Mouse (Mus musculus): Measurements from ENCODE around the gene Pde3a.

The Pde3a gene

DNA sequence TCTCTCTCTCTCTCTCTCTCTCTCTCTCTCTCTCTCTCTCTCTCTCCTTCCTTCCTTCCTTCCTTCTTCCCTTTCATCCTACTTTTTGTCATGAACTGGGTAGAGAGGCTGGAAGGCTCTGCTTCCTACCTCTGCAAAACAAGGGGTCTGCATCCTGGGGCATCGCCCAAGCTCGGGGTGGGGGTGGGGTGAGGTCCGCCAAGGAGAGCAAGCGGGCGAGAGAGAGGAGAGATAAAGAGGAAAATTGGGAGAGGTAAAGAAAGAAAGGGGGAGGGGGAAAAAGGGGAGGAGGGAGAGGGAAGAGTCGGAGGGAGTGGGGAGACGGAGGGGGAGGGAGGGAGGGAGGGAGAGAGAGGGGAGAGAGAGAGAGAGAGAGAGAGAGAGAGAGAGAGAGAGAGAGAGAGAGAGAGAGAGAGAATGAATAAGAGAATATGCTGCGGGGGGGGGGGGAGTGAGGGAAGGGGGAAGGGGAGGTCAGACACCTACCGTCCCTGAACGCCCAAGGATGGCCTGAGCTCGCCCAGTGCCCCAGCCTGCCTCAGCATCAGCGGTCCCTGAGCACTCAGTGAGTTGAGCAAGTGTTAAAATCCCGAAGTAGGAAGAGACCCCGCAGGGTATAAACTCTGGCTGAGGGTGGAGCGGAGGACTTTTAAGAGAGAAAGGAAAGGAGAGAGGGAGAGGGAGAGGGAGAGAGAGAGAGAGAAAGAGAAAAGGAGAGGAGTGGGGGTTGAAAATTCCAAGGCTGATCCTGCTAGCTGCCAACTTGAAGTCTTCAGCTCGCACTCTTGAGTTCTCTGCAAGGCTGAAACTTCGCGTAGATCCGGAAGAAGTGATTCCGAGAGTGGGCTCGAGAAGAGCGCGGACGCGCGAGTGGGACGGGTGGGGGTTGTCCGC, at the start of gene Pde3a:
Gene Pde3a (plus strand): TSS at position 579 of the 894 bp plus-strand sequence.
- DNase-seq (ENCODE audit: low read depth, low spot score): no peak

DNA sequence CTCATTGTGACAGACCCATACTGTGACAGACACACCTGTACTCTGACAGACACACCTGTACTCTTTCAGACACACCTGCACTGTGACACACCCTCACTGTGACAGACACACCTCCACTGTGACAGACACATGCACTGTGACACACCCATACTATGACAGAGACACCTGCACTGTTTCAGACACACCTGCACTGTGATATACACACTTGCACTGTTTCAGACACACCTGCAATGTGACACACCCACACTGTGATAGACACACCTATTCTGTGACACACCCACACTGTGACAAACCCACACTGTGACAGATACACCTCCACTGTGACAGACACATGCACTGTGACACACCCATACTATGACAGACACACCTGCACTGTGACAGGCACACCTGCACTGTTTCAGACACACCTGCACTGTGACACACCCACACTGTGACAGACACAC, 48.9 kb upstream of the Pde3a start:
- DNase-seq (ENCODE audit: low read depth, low spot score): no peak

DNA sequence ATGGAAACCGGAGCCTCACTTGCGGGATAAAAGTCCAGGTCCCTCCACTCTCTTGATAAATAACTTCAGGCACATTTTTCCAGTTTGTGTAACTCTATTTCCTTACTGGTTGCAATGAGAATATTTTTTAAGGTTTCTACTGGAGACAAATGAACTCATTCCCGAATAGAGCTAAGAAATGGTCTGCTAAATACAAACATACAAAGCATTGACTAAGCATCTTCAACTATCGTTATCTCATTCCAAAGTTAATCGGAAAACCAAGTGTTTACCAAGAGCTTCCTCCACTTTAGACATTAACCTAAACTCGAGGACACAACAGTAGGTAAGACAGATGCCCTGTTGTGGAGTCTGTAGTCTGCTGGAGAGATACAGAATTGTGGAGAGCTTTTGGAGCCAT, 41.5 kb upstream of the Pde3a start:
- no peak for DNase-seq (ENCODE audit: low read depth, low spot score)

DNA sequence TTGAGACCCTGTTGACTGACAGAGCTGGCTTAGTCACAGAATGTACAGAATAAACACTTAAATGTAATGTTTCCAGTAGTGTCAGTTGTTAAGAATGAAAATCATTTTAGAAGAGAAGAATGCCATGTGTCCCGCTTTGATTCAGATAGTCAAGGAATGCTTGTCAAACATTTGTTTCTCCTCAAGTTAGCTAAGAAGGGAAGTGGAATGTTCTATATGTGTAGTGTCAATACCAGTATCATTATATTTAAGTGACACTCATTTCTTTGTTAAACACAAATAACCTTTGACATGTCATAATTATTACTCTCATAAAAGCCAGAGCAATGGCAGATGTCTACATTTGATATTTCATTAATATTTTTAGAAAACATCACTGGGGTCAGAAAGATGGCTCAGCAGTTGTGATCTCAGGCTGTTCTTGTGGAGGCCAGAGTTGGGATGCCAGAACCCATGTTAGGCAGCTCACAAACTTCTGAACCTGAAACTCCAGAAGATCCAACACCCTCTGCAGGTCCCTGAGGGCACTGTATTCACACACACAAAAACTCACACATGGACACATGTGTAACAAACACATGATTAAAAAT, 40.7 kb upstream of the Pde3a start:
- DNase-seq (ENCODE audit: low read depth, low spot score): no peak

DNA sequence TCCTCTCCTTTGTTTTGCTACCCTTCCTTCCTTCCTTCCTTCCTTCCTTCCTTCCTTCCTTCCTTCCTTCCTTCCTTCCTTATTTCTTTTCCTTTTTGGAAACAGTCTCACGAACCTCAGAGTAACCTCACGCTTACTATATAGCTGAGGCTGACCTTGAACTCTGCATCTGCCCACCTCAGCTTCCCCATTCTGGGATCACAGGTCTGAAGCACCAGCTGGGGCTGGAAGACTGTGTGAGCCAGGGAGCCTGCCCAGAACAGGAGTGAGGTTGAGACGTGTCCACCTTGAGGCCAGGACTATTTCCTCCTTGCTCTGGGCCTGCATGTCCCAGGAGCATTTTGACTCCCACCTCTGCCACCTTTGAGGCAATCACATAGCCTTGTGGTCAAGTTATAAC, 39.0 kb upstream of the Pde3a start:
- DNase-seq (ENCODE audit: low read depth, low spot score): no peak

DNA sequence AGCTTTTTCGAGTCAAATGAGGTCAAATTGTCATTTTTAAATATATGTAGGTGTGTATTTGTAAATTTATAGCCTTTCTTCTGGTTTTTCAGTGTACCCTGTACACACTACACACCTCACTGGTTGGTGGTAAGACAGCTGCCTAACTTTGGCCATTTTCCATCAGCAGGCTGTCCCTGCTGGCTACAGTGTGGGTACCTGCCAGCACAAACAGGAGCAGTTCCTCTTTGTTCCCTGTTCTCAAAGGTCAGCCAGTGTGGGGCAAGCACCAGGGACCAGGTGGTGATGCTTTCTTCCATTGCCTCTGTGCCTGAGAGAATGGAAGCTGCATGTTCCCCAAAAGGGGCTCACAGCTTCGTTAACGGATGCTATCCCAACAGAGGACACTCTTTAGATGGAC, 28.0 kb upstream of the Pde3a start:
- DNase-seq (ENCODE audit: low read depth, low spot score): peak; percentile 83

DNA sequence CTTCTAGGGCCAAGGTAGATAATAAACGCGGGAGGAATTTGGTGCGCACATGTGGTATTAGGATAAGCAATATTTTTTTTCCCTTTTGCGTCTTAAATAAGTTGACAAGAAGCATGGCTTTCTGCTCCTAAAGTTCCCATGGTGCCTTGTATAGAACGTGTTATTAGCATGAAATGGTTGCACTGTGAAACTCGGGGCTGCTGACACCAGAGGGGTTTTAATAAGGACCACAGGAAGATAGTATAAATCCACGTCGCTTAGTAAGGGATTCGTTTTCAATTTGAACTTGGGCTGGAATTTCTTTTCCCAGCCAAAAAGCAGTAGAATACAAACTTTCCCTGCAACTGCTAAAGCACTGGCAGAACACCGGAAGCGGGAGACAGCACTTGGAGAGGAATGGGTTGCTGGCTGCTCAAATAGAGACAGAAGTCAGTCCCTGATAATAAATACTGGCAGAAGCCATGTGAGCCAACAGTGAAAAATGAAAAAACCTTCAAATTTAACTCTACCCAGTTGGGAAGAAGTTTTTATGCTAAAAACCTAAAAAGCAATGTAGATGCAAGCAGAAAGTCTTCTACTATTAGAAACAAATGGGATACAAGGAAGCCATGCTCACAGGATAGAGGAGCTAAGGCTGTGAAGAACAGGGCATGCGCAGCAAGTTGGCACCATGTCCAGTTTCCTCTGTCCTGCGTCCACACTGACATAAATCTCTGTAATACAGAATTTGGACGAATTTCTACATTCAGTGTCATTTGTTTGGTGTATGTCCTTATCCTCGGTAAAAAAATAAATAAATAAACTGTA, 22.0 kb upstream of the Pde3a start:
- DNase-seq (ENCODE audit: low read depth, low spot score): no peak

DNA sequence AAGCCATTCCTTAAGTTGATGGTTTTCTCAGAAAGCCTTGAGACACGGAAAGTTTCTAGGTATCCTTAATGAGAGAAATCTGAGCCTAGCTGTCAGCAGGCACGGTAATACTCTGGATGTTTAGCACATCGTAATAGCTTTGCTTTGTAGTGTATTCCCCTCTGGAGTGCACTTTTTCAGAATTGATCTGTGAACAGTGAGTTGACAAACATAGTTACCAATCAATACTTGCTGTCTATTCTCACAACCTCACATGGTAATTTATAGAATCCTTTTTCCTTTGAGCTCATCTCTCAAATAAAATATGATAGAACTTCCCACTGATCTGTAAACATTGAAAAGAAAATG, 21.4 kb upstream of the Pde3a start:
- DNase-seq (ENCODE audit: low read depth, low spot score): no peak

DNA sequence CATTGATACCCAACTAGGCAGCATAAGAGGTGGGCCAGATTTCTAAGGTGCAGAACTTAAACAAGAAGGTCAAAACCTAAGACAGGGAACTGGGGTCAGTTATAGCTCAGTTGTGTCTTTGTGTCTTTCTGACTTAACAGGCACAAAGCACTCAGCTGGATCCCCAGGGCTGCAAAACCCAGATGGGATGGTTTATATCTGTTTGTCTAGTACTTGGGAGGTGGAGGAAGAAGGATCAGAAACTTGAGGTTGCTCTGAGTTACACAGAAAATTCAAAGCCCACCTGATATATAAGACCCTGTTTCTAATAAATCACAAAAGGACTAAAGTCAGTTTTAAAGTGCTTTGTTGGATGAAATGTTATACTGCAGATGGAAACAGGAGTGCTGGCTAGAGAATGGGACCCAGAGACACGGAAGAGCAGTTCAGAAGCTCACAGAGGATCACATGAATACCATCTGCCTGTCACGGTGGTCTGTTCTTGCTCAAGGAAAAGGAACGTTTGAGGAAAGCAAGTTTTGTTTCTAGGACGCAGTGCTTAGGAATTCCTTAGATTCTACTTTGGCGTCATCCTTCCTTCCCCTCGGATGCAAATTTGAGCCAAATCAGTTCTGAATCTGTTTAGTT, 16.2 kb upstream of the Pde3a start:
- DNase-seq (ENCODE audit: low read depth, low spot score): no peak

DNA sequence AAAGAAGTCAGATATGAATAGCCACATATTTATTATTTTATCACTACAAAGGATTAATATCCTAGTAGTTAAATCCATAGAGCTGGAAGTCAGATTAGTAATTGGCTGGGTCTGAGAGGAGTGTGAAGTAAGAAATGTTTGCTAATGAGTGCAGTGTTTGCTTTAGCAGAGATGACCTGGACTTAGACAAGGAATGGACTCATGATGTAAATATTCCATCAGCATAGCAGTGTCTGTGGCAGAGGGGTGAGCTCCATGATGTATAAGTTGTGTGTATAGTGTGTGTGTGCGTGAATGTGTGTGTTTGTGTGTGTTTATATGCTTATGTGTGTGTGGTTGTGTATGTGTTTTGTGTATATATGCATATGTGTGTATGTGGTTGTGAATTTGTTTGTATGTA, 7.3 kb upstream of the Pde3a start:
- DNase-seq (ENCODE audit: low read depth, low spot score): no peak

DNA sequence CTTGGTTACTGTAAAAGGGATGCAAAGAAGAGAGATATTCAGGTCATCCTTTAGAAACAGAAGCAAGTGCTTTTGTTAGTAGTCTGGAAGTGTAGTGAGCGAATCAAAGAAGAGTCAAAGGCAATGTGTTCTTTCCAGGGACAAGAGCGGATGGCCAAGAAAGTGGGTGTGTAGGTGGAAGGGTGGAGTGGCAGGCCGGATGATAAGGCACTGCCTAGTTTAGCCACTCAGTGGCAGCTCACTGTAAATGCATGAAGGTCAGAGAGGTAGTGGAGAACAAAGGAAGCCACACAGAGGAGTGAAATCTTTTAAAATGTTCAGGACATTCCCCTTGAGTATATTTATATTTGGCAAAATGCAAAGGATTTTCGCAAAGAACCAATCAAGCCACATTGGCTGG, 4.0 kb upstream of the Pde3a start:
- no peak for DNase-seq (ENCODE audit: low read depth, low spot score)

DNA sequence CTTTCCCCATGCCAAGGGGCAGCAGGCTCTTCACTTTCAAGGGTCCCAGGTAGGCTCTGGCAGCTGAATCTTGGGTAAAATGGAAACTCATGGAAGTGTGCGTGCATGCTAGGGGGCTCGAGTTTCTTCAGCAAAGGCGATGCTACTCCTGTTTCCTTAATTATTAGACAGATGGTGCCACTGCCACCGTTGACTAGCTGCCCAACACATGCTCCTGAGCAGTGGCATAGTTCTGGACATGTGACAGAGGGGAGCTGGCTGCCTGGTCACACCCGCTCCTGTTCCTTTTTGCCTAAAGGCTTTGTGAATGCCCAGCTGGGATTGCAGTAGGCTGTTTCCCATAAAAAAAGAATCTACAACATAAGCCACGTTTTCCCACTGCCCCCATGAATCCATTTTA, 2.7 kb upstream of the Pde3a start:
- DNase-seq (ENCODE audit: low read depth, low spot score): peak; percentile 90

DNA sequence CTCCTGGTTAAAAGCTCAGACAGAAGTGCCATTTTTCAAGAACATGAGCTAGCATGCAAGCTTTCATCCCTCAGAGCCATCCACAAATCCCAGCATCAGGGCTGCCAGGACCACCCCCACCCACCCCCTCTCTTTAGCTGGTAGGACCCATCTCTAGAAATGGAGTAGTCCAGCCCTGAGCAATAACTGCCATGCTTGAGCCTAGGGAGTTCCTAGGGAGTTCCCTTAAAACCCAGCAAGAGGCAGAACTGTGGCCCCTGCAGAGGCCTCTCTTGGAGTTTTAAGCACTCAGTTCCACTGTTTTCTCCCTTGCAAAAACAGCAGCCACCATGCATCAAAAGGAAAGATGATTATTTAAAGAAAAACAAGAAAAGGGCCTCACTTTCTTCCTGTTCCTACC, 988 bp upstream of the Pde3a start:
- DNase-seq (ENCODE audit: low read depth, low spot score): no peak

DNA sequence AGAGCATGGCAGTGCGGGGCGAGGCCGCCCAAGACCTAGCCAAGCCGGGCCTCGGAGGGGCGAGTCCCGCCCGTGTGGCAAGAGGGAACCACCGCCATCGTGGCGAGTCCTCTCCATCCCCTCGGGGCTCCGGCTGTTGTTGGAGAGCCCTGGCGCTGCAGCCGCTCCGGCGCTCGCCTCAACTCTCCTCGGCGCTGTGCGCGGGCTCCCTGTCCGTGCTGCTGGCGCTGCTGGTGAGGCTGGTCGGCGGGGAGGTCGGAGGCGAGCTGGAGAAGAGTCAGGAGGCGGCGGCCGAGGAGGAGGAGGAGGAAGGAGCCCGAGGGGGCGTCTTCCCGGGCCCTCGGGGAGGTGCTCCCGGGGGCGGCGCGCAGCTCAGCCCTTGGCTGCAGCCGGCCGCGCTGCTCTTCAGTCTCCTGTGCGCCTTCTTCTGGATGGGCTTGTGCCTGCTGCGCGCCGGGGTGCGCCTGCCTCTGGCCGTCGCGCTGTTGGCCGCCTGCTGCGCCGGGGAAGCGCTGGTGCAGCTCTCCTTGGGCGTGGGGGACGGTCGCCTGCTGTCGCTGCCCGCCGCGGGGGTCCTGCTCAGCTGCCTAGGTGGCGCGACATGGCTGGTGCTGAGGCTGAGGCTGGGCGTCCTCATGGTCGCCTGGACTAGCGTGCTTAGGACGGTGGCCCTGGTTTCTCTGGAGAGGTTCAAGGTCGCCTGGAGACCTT, 671 bp downstream of the Pde3a start:
- peak; percentile 58 for DNase-seq (ENCODE audit: low read depth, low spot score)

DNA sequence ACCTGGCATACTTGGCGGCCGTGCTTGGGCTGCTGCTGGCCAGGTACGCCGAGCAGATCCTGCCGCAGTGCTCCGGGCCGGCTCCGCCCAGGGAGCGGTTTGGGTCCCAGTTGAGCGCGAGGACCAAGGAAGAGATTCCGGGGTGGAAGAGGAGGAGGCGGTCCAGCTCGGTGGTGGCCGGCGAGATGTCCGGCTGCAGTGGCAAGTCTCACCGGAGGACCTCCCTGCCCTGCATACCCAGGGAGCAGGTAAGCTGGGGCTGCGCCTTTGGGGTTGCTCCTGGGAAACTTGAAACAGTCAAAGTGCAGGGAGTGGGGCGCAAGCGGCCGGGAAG, 1.2 kb downstream of the Pde3a start:
- DNase-seq (ENCODE audit: low read depth, low spot score): peak; percentile 16

DNA sequence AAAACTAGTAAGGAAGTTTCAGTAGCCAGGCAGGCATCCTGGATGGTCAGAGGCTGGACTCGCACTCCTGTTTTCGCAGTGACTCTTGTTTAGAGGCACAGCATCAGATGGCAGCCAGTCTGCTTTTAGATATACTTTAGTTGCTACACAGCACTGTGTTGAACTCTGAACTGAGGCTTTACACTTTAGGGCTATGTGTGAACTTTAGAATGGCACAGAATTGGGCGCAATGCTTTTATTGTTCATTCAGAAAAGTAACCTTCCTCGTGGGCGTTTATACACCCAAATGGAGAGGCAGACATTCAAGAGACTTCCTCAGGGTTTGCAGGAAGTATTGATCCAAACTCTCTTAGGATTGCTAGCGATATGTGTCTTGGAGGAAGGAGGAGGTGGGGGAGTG, 1.9 kb downstream of the Pde3a start:
- DNase-seq (ENCODE audit: low read depth, low spot score): no peak

DNA sequence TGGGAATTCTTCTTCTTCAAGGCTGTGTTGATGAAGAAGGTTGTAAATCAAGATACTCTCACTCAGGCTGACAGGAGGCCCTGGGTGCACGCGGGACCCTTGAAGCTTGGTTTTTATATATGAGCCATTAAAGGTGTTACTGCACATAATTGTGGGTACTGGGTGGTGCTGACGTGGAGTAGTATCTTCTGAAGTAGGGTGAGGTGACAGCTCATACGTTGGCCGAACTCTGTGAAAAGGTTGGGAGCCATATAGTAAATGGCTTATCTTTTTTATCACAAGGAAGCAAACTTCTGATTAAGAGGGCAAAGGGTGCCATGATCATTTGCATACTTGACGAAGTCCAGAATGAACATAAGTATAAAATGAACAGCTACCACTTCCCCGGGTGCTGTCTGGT, 3.5 kb downstream of the Pde3a start:
- DNase-seq (ENCODE audit: low read depth, low spot score): no peak

DNA sequence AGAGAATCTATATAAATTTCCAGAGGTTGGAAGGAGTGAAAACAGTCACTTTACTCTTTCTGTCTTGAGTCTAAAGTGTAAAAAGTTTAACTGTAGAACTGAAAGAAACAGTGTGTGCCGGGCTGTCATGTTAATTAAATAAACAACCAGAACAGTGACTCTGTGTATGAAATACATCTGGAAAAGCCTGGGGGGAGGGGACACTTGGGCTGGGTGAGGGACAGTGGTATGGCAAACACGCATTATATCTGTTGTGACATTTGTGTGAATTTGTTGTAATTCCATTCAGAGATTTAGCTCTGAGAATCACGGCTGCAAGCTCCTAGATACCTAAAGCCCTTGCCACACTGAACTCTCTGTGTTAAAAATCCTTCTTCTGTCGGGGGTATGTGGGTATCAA, 5.9 kb downstream of the Pde3a start:
- DNase-seq (ENCODE audit: low read depth, low spot score): no peak

DNA sequence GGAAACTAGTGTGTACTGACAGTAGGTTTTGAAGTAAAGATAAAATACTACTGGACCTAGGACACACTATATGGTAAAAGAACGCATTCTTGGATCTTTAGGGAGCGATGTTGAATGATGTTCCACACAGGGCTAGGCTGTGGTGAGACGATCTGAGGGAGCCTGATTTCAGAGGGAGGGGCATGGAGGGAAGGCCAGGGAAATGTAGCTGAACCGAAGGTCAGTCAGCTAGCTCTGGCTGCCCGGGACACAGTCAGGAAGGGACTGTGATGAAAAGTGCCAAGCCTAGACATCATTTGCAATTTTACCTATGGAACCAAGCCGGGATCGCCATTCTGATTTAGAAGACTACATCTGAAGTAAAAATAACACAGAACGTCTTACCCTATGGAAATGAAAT, 7.8 kb downstream of the Pde3a start:
- DNase-seq (ENCODE audit: low read depth, low spot score): no peak

DNA sequence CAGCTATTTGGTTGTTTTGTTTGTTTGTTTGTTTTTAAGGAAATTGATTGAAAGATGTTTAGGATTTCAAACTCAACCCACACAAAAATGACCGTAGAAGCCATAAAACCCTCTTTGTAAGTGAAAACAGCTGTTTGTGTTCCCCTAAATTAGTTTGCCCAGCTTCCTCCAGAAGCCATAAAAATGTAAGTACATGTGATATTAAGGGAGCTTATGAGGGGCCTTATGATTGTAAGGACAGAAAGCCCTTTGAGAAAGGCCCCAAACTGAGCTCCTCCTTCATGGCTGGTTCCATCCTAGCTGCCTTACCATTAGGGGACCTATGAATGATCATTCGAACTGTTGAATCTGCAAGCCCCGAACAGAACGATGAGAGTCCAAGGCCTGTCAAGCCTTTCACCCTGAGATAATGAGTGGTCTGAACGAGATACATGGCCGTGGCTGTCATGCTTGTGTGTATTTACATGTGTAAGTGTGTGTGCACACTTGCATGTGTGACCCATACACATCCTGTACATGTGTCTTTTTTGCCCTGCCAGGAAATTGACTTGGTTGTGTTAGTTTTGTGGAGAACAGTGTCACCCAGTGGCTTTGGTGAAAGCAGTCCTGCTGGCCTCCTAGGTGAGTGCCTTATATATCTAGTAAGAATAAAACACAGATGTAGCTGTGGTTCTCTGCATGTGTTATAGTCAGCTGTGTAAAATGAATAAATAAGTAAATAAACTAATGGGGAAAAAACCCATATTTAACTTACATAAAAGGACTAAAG, 8.5 kb downstream of the Pde3a start:
- DNase-seq (ENCODE audit: low read depth, low spot score): no peak

DNA sequence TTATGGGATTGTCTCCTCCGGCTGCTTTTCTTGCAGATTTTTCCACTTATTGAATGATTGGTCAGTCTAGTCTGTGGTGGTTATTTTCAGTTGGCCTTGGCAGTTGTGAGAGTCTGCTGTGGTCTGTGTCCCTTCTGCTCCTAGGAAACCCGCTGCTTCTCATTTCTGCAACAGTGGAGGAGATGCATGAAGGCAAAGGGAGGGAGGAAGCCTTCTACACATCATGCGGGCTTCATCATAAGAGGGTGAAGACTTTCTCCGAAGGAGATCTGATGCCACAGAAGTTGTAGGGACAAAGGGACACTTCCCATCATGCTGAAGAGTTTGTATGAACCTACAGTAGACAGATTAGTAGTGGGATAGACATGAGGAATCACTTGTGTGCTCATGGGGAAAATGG, 16.2 kb downstream of the Pde3a start:
- no peak for DNase-seq (ENCODE audit: low read depth, low spot score)
